Mouse (Mus musculus): Measurements from ENCODE around the gene Cd55. TPM values are rescaled to one million over a fixed set of nuclear protein-coding genes. Genes with fewer than 3 reads are reported as not detected.
"Not testable (repeated sequence)": the region's sequence is repeated elsewhere in the genome, so short reads cannot be mapped to it uniquely, and the experiment has no call there.

The Cd55 gene
- polyA plus RNA-seq, 1 experiment from 2014 or later, result 3.2 TPM

- no peaks in the 10 kb centered on the region for H3K27me3 ChIP-seq
- no peaks in the 10 kb centered on the region for H3K36me3 ChIP-seq
- no peak overlapping the region for H3K4me3 ChIP-seq
- H3K27ac ChIP-seq (replicated peaks), result no peak overlapping the region
- H3K9me3 ChIP-seq, result no peaks in the 10 kb centered on the region
- H3K9ac ChIP-seq (replicated peaks), result no peak overlapping the region
- 48% methylated on average over 1 of the region's 1 CpGs for WGBS
- no peak for ATAC-seq (ENCODE audit: low FRiP score, low read depth)
- H3K4me2 ChIP-seq (replicated peaks), result no peak overlapping the region
- H3K4me1 ChIP-seq, result no peaks in the 10 kb centered on the region
Measured at GRCm38 (mm10) chr1:130474226-130474625, 11.7 kb upstream of the Cd55 start.

GRCm38 (mm10) chr1:130470074-130470473 lies 7.5 kb upstream of the Cd55 start:
- Histone ChIP-seq H3K36me3 (no peaks in the 10 kb centered on the region), H3K4me3 (no peak overlapping the region), H3K27me3 (no peaks in the 10 kb centered on the region), H3K27ac (replicated peaks) (no peak overlapping the region), H3K9ac (replicated peaks) (no peak overlapping the region), H3K4me1 (no peaks in the 10 kb centered on the region), H3K4me2 (replicated peaks) (no peak overlapping the region), H3K9me3 (no peaks in the 10 kb centered on the region)
- WGBS, result 94% methylated on average over 4 of the region's 4 CpGs
- ATAC-seq (ENCODE audit: low FRiP score, low read depth), result no peak

GRCm38 (mm10) chr1:130467453-130467852 lies 4.9 kb upstream of the Cd55 start:
- Histone ChIP-seq H3K4me3 (no peak overlapping the region), H3K27ac (replicated peaks) (no peak overlapping the region), H3K4me2 (replicated peaks) (no peak overlapping the region), H3K27me3 (no peaks in the 10 kb centered on the region), H3K4me1 (peaks cover 4% of the 10 kb centered on the region; the same call in 1 of the 2 replicates), H3K36me3 (no peaks in the 10 kb centered on the region), H3K9me3 (no peaks in the 10 kb centered on the region), H3K9ac (replicated peaks) (no peak overlapping the region)
- no peak for ATAC-seq (ENCODE audit: low FRiP score, low read depth)
- WGBS, result 85% methylated on average over 2 of the region's 2 CpGs

GRCm38 (mm10) chr1:130464173-130464572 lies 1.6 kb upstream of the Cd55 start:
- Histone ChIP-seq H3K36me3 (no peaks in the 10 kb centered on the region), H3K4me3 (no peak overlapping the region), H3K4me1 (peaks cover 4% of the 10 kb centered on the region; the same call in 1 of the 2 replicates), H3K27ac (replicated peaks) (no peak overlapping the region), H3K9me3 (no peaks in the 10 kb centered on the region), H3K9ac (replicated peaks) (no peak overlapping the region), H3K4me2 (replicated peaks) (no peak overlapping the region), H3K27me3 (no peaks in the 10 kb centered on the region)
- ATAC-seq (ENCODE audit: low FRiP score, low read depth), result no peak

GRCm38 (mm10) chr1:130462867-130463266 lies 323 bp upstream of the Cd55 start:
- Histone ChIP-seq H3K9me3 (no peaks in the 10 kb centered on the region), H3K4me1 (peaks cover 4% of the 10 kb centered on the region; the same call in 1 of the 2 replicates), H3K4me2 (replicated peaks) (peak overlapping the region; percentile 83), H3K27me3 (no peaks in the 10 kb centered on the region), H3K36me3 (no peaks in the 10 kb centered on the region), H3K9ac (replicated peaks) (peak overlapping the region; percentile 67), H3K4me3 (peak overlapping the region; percentile 54), H3K27ac (replicated peaks) (no peak overlapping the region)
- WGBS, result 7% methylated on average over 4 of the region's 4 CpGs
- ATAC-seq (ENCODE audit: low FRiP score, low read depth), result peak; percentile 84; the same call in 1 of the 2 replicates

GRCm38 (mm10) chr1:130455111-130455510 lies 7.4 kb downstream of the Cd55 start:
- H3K27ac ChIP-seq (replicated peaks), result no peak overlapping the region
- 93% methylated on average over 2 of the region's 2 CpGs for WGBS
- H3K9me3 ChIP-seq, result no peaks in the 10 kb centered on the region
- H3K4me2 ChIP-seq (replicated peaks), result no peak overlapping the region
- H3K9ac ChIP-seq (replicated peaks), result no peak overlapping the region
- no peaks in the 10 kb centered on the region for H3K4me1 ChIP-seq
- H3K36me3 ChIP-seq, result no peaks in the 10 kb centered on the region
- H3K4me3 ChIP-seq, result no peak overlapping the region
- no peaks in the 10 kb centered on the region for H3K27me3 ChIP-seq
- ATAC-seq (ENCODE audit: low FRiP score, low read depth), result no peak

- not testable (repeated sequence) for H3K9ac ChIP-seq (replicated peaks); H3K4me3 ChIP-seq; H3K36me3 ChIP-seq; H3K4me1 ChIP-seq; H3K9me3 ChIP-seq; H3K27ac ChIP-seq (replicated peaks); H3K4me2 ChIP-seq (replicated peaks); H3K27me3 ChIP-seq; ATAC-seq (ENCODE audit: low FRiP score, low read depth)
- WGBS, result 93% methylated on average over 1 of the region's 1 CpGs
Measured at GRCm38 (mm10) chr1:130442930-130443329, 19.6 kb downstream of the Cd55 start.

- 81% methylated on average over 4 of the region's 4 CpGs for WGBS
- no peaks in the 10 kb centered on the region for H3K27me3 ChIP-seq
Measured at GRCm38 (mm10) chr1:130430920-130431319, 31.6 kb downstream of the Cd55 start.

GRCm38 (mm10) chr1:130428667-130429066 lies 33.9 kb downstream of the Cd55 start:
- not testable (repeated sequence) for H3K36me3 ChIP-seq; H3K4me2 ChIP-seq (replicated peaks); H3K4me3 ChIP-seq; ATAC-seq (ENCODE audit: low FRiP score, low read depth); H3K9me3 ChIP-seq; H3K27ac ChIP-seq (replicated peaks); H3K9ac ChIP-seq (replicated peaks); H3K27me3 ChIP-seq; H3K4me1 ChIP-seq

More at GRCm38 (mm10) chr1:130430920-130431319, 31.6 kb downstream of the Cd55 start:
- Histone ChIP-seq H3K27ac (replicated peaks) (no peak overlapping the region), H3K4me3 (no peak overlapping the region), H3K9ac (replicated peaks) (no peak overlapping the region), H3K4me2 (replicated peaks) (no peak overlapping the region), H3K36me3 (no peaks in the 10 kb centered on the region), H3K4me1 (no peaks in the 10 kb centered on the region), H3K9me3 (0 out of 2 replicates have a peak, but pooled peaks cover 3% of the 10 kb centered on the region)
- no peak for ATAC-seq (ENCODE audit: low FRiP score, low read depth)

GRCm38 (mm10) chr1:130427175-130427853 lies 35.2 kb downstream of the Cd55 start:
- H3K9ac ChIP-seq (replicated peaks), result not testable (repeated sequence)
- 70% methylated on average over 3 of the region's 3 CpGs for WGBS

GRCm38 (mm10) chr1:130422664-130423111 lies 39.9 kb downstream of the Cd55 start, which contains the start of gene Cd55b:
TSS of gene Cd55b (minus strand) at chr1:130423009.
- H3K27me3 ChIP-seq, result no peaks in the 10 kb centered on the region
- H3K4me3 ChIP-seq, result no peak within 1 kb of the TSS
- 0 out of 2 replicates have a peak, but pooled peaks cover 2% of the 10 kb centered on the region for H3K4me1 ChIP-seq
- WGBS, result 65% methylated on average over 18 of the region's 18 CpGs
- no peaks in the 10 kb centered on the region for H3K9me3 ChIP-seq
- no peak within 1 kb of the TSS for H3K9ac ChIP-seq (replicated peaks)
- H3K4me2 ChIP-seq (replicated peaks), result no peak within 1 kb of the TSS
- no peaks in the 10 kb centered on the region for H3K36me3 ChIP-seq
- ATAC-seq (ENCODE audit: low FRiP score, low read depth), result 0 out of 2 replicates have a peak, but pooled peaks have one; percentile 38
- H3K27ac ChIP-seq (replicated peaks), result no peak within 1 kb of the TSS

More at GRCm38 (mm10) chr1:130427175-130427853, 35.2 kb downstream of the Cd55 start:
- H3K27me3 ChIP-seq; H3K9me3 ChIP-seq; H3K4me3 ChIP-seq; H3K4me1 ChIP-seq; H3K4me2 ChIP-seq (replicated peaks); H3K27ac ChIP-seq (replicated peaks); H3K36me3 ChIP-seq; ATAC-seq (ENCODE audit: low FRiP score, low read depth): not testable (repeated sequence)

- no CpG with 5 or more reads among the region's 6 CpGs for WGBS
Measured at GRCm38 (mm10) chr1:130422033-130422432, 40.5 kb downstream of the Cd55 start.

GRCm38 (mm10) chr1:130397109-130397508 lies 65.4 kb downstream of the Cd55 start:
- not testable (repeated sequence) for H3K9ac ChIP-seq (replicated peaks); H3K4me1 ChIP-seq; H3K9me3 ChIP-seq; H3K4me2 ChIP-seq (replicated peaks); H3K36me3 ChIP-seq; ATAC-seq (ENCODE audit: low FRiP score, low read depth); H3K27me3 ChIP-seq; H3K27ac ChIP-seq (replicated peaks); H3K4me3 ChIP-seq

More at GRCm38 (mm10) chr1:130422033-130422432, 40.5 kb downstream of the Cd55 start:
- H3K4me3 ChIP-seq; H3K36me3 ChIP-seq; ATAC-seq (ENCODE audit: low FRiP score, low read depth); H3K27me3 ChIP-seq; H3K4me1 ChIP-seq; H3K4me2 ChIP-seq (replicated peaks); H3K27ac ChIP-seq (replicated peaks); H3K9me3 ChIP-seq; H3K9ac ChIP-seq (replicated peaks): not testable (repeated sequence)

Measured in midbrain, embryonic 12.5 days (tissue).